8 mouse cellular contexts compared by ENCODE assay signal in genomic region chr3:68713550-68713949, GRCm38 (mm10). TPM values are rescaled to one million over a fixed set of nuclear protein-coding genes. Genes with fewer than 3 reads are reported as not detected.
DNase-seq lines count a peak whose midpoint lies in the region; ATAC-seq and TF ChIP-seq lines count a peak whose summit lies in the region.

No protein-coding gene starts in this region.

- H3K27me3 ChIP-seq in heart, embryonic 10.5 days (ENCODE audit: insufficient read depth, poor library complexity, severe bottlenecking) = no peaks in the 10 kb centered on the region
- H3K27me3 ChIP-seq in kidney, postnatal 0 days (ENCODE audit: insufficient read depth, low read length) = no peaks in the 10 kb centered on the region
- no peaks in the 10 kb centered on the region for H3K27me3 ChIP-seq in lung, embryonic 16.5 days (ENCODE audit: control insufficient read depth, insufficient read depth, low read depth, low read length)

- H3K9me3 ChIP-seq in heart, embryonic 10.5 days = no peaks in the 10 kb centered on the region
- no peaks in the 10 kb centered on the region for H3K9me3 ChIP-seq in kidney, postnatal 0 days (replicated peaks; ENCODE audit: low read length)
- no peaks in the 10 kb centered on the region for H3K9me3 ChIP-seq in lung, embryonic 16.5 days (ENCODE audit: control insufficient read depth, low read length)

- no peak overlapping the region for H3K4me2 ChIP-seq in kidney, postnatal 0 days (ENCODE audit: low read length)
- peak overlapping the region; percentile 52 for H3K4me2 ChIP-seq in lung, embryonic 16.5 days (ENCODE audit: low read depth, low read length)

- peak; percentile 90 for DNase-seq in heart, adult 11 months
- no peak for DNase-seq in heart, postnatal 25 days (ENCODE audit: low spot score)
- peak; percentile 88 for DNase-seq in NIH3T3 (ENCODE audit: low read depth)
- no peak for DNase-seq in heart, embryonic 10.5 days (ENCODE audit: low spot score)
- DNase-seq in kidney, postnatal 0 days (ENCODE audit: low spot score) = peak; percentile 89
- peak; percentile 40 for DNase-seq in skeletal muscle tissue, adult 2 months (ENCODE audit: low read depth, low spot score)

- intact Hi-C loops in heart, postnatal 25 days (cut with DNase I) = loop anchor here (10.0 kb wide), 4 partner anchors 99 to 659 kb away; no protein-coding TSS in a partner anchor

- no peaks in the 10 kb centered on the region for H3K36me3 ChIP-seq in heart, embryonic 10.5 days
- H3K36me3 ChIP-seq in kidney, postnatal 0 days (ENCODE audit: insufficient read depth, low read length) = no peaks in the 10 kb centered on the region
- no peaks in the 10 kb centered on the region for H3K36me3 ChIP-seq in lung, embryonic 16.5 days (ENCODE audit: control insufficient read depth, insufficient read depth, low read length)

- no peak overlapping the region for H3K27ac ChIP-seq in heart, embryonic 10.5 days
- no peak overlapping the region for H3K27ac ChIP-seq in kidney, postnatal 0 days
- H3K27ac ChIP-seq in lung, embryonic 16.5 days (ENCODE audit: low read length) = no peak overlapping the region

- no peak overlapping the region for H3K9ac ChIP-seq in kidney, postnatal 0 days (ENCODE audit: low read depth, low read length)
- H3K9ac ChIP-seq in lung, embryonic 16.5 days (ENCODE audit: low read length) = no peak overlapping the region

- peak overlapping the region; percentile 42; the same call in 1 of the 2 replicates for H3K4me3 ChIP-seq in heart, embryonic 10.5 days
- 0 out of 2 replicates have a peak overlapping the region, but pooled peaks have one; percentile 7 for H3K4me3 ChIP-seq in kidney, postnatal 0 days (replicated peaks; ENCODE audit: low read depth, low read length)
- peak overlapping the region; percentile 34 for H3K4me3 ChIP-seq in lung, embryonic 16.5 days (ENCODE audit: low read length)

- TF ChIP-seq CTCF in kidney, postnatal 0 days (IDR thresholded peaks at IDR 0.05; ENCODE audit: low read depth) = peak; percentile 92

- 9% methylated on average over 7 of the region's 7 CpGs for WGBS in heart, embryonic 10.5 days
- WGBS in kidney, postnatal 0 days = 10% methylated on average over 7 of the region's 7 CpGs
- 4% methylated on average over 7 of the region's 7 CpGs for WGBS in lung, embryonic 16.5 days

- 0 out of 2 replicates have a peak, but pooled peaks cover 2% of the 10 kb centered on the region for H3K4me1 ChIP-seq in heart, embryonic 10.5 days
- no peaks in the 10 kb centered on the region for H3K4me1 ChIP-seq in kidney, postnatal 0 days (replicated peaks; ENCODE audit: insufficient read depth, low read length)
- no peaks in the 10 kb centered on the region for H3K4me1 ChIP-seq in lung, embryonic 16.5 days (replicated peaks; ENCODE audit: control insufficient read depth, insufficient read depth, low read length)

- ATAC-seq in common myeloid progenitor, adult 5-6 weeks (replicated peaks; ENCODE audit: low read depth, poor library complexity, severe bottlenecking) = peak; percentile 52
- no peak for ATAC-seq in kidney, postnatal 0 days (replicated peaks; ENCODE audit: low FRiP score, low read depth)
- peak; percentile 46; the same call in 1 of the 2 replicates for ATAC-seq in lung, embryonic 16.5 days (ENCODE audit: low read depth)

RNA-seq across cellular contexts. Expression of gene Il12a, which starts 23.1 kb away (rescaled TPM):
- under 1 TPM in 1 of 2 experiments, not detected in 1; 0.39 TPM for total RNA-seq in heart, postnatal 25 days (2021)
- total RNA-seq in common myeloid progenitor, adult 5-6 weeks (2017) = 55.4 and 71.9 TPM in 2 replicates
- 0.35 and 0.41 TPM in 2 replicates for polyA plus RNA-seq in heart, embryonic 10.5 days (2016; fragmentation: Nextera tagmentation; extraction: Ambion mirVana)
- 0.14 and 0.72 TPM in 2 replicates for polyA plus RNA-seq in kidney, postnatal 0 days (2015; fragmentation: Nextera tagmentation; extraction: Ambion mirVana)
- polyA plus RNA-seq in lung, embryonic 16.5 days (2015; fragmentation: Nextera tagmentation; extraction: Ambion mirVana) = 0.33 TPM in 2 replicates

Comparison
In these comparisons a context has a peak if more than half of its experiments do, and no peak if none do; other contexts are left out.
1. DNase-seq: peak in heart, adult 11 months (single experiment), NIH3T3 (single experiment), kidney, postnatal 0 days (single experiment) and skeletal muscle tissue, adult 2 months (single experiment); none in heart, postnatal 25 days (single experiment) and heart, embryonic 10.5 days (single experiment).
2. Peak in every context shown above with its lines, with median percentiles within 50 percentile points of each other: H3K4me3 ChIP-seq.